Mouse (Mus musculus) lung, postnatal 0 days (tissue): ENCODE data around the gene Sox18. TPM values are rescaled to one million over a fixed set of nuclear protein-coding genes. Genes with fewer than 3 reads are reported as not detected.

Source experiments
- ATAC-seq: fragments of 200-750 bp; cut with Nextera tagmentation; 2 replicates; pipeline ENCODE4 v1.8.0; 2017; ENCODE audit warnings: moderate library complexity
- DNase-seq: peaks from one replicate; pipeline ENCODE4 v3.0.0-alpha.2; 2016; ENCODE audit warnings: low spot score
- H3K27ac ChIP-seq: fragments of 300-500 bp; sonication (generic); 2 replicates; pipeline ENCODE4 v1.5.1; 2014; ENCODE audit warnings: antibody characterized with exemption, mild to moderate bottlenecking, low read length, mixed read lengths
- H3K27me3 ChIP-seq: fragments of 300-500 bp; sonication (generic); replicated peaks from 2 replicates; pipeline ENCODE4 v1.6.1; 2014; ENCODE audit warnings: low read length, mixed read lengths; ENCODE audit not compliant: insufficient read depth
- H3K36me3 ChIP-seq: fragments of 300-500 bp; sonication (generic); 2 replicates; pipeline ENCODE4 v1.6.1; 2014; ENCODE audit warnings: low read length, mixed read lengths; ENCODE audit not compliant: insufficient read depth
- H3K4me1 ChIP-seq: fragments of 300-500 bp; sonication (generic); 2 replicates; pipeline ENCODE4 v1.6.1; 2014; ENCODE audit warnings: antibody characterized with exemption, low read depth, low read length, mixed read lengths; ENCODE audit not compliant: insufficient read depth
- H3K4me2 ChIP-seq: fragments of 300-500 bp; sonication (generic); replicated peaks from 2 replicates; pipeline ENCODE4 v1.6.1; 2014; ENCODE audit warnings: low read depth, mild to moderate bottlenecking, low read length, moderate library complexity, mixed read lengths
- H3K4me3 ChIP-seq: fragments of 300-500 bp; sonication (generic); 2 replicates; pipeline ENCODE4 v1.5.1; 2014; ENCODE audit warnings: low read depth, low read length
- H3K9ac ChIP-seq: fragments of 300-500 bp; sonication (generic); replicated peaks from 2 replicates; pipeline ENCODE4 v1.6.1; 2014; ENCODE audit warnings: low read depth, mild to moderate bottlenecking
- H3K9me3 ChIP-seq: fragments of 300-500 bp; sonication (generic); 2 replicates; pipeline ENCODE4 v1.6.1; 2016; ENCODE audit warnings: low read length, mixed read lengths
- CTCF ChIP-seq: IDR thresholded peaks from 2 replicates; pipeline ENCODE4 v1.5.1; 2016; ENCODE audit warnings: antibody characterized with exemption, mild to moderate bottlenecking
- EP300 ChIP-seq: IDR thresholded peaks from 2 replicates; pipeline ENCODE4 v1.6.1; 2016; ENCODE audit warnings: antibody characterized with exemption, mild to moderate bottlenecking, control low read depth
- WGBS: fragments of 180-500 bp; shearing (Covaris S2); extraction: QIAGEN DNeasy Blood & Tissue Kit; methylation state at CpG from one replicate; pipeline ENCODE4 v1.1.7; 2014; 5-methylcytosine and 5-hydroxymethylcytosine counted together
- polyA plus RNA-seq: library from polyadenylated mRNA; unstranded; fragments of >200 nt; fragmentation: Nextera tagmentation; extraction: Ambion mirVana; gene quantifications from 2 replicates; pipeline ENCODE4 v1.2.1, GENCODE M21; 2015

Gene Sox18
- polyA plus RNA-seq, 1 experiment from 2014 or later: 134 TPM

DNA sequence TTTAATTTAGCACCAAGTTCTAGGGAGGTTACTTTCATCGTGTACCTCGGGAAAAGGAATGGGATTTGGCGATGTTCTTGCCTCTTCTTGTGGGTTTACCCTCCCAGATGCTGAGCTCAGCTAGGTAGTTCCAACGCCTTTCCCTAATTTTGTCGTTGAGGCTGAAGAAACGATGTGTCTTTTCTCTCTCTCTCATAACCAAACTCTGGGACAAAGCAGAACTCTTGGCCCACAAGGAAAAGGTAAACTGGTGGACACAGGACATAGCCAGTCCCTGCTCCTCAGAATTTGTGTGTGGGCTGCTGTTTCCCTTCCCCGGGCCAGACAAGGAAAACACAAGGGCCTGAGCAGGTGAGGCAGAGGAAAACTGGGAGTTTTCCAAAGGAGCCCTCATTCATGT, 544 bp upstream of the Sox18 start:
- H3K9me3 ChIP-seq: no peaks in the 10 kb centered on the region
- H3K27me3 ChIP-seq: peaks cover 28% of the 10 kb centered on the region
- peak overlapping the region; percentile 57 for H3K4me2 ChIP-seq
- TF ChIP-seq EP300 (no peak), CTCF (no peak)
- ATAC-seq (no peak), DNase-seq (no peak)
- no peak overlapping the region for H3K4me3 ChIP-seq
- WGBS: 30% methylated on average over 7 of the region's 7 CpGs
- H3K9ac ChIP-seq: no peak overlapping the region
- no peaks in the 10 kb centered on the region for H3K36me3 ChIP-seq
- 0 out of 2 replicates have a peak overlapping the region, but pooled peaks have one; percentile 77 for H3K27ac ChIP-seq
- H3K4me1 ChIP-seq: peaks cover 13% of the 10 kb centered on the region; the same call in 1 of the 2 replicates

GRCm38 (mm10) chr2:181670913-181671311, 528 bp downstream of the Sox18 start:
- no peak for TF ChIP-seq CTCF
- no peak for TF ChIP-seq EP300
- Histone ChIP-seq H3K27me3 (peaks cover 28% of the 10 kb centered on the region), H3K36me3 (no peaks in the 10 kb centered on the region), H3K9me3 (no peaks in the 10 kb centered on the region), H3K9ac (peak overlapping the region; percentile 54), H3K4me2 (peak overlapping the region; percentile 57), H3K27ac (peak overlapping the region; percentile 77), H3K4me3 (peak overlapping the region; percentile 52), H3K4me1 (peaks cover 13% of the 10 kb centered on the region; the same call in 1 of the 2 replicates)
- 2% methylated on average over 40 of the region's 41 CpGs for WGBS
- DNase-seq: no peak
- ATAC-seq: no peak

- TF ChIP-seq EP300 (no peak), CTCF (peak; percentile 49)
- Histone ChIP-seq H3K9ac (peak overlapping the region; percentile 54), H3K36me3 (no peaks in the 10 kb centered on the region), H3K27me3 (peaks cover 28% of the 10 kb centered on the region), H3K4me3 (peak overlapping the region; percentile 52), H3K9me3 (no peaks in the 10 kb centered on the region), H3K4me1 (peaks cover 10% of the 10 kb centered on the region; the same call in 1 of the 2 replicates), H3K27ac (peak overlapping the region; percentile 77), H3K4me2 (peak overlapping the region; percentile 57)
- WGBS: 3% methylated on average over 47 of the region's 56 CpGs
- DNase-seq: no peak
- ATAC-seq: peak; percentile 18; the same call in 1 of the 2 replicates
Observed at GRCm38 (mm10) chr2:181670285-181670912, 1.0 kb downstream of the Sox18 start.

DNA sequence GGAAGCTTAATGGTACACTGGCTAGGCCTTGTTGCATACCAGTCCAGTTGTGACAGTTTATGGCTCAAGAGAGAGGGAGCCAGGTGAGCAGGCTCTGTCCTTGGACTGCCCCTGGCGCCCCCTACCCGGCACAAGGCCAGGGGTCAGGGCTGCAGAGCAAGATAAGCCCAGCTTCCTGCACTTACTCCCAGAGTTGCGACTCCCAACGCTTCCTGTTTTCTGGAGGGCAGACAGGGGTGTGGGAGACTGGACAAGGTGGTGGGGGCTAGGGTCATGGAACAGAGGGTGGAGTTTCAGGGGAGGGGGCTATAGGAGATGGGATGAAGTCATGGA, 8.2 kb downstream of the Sox18 start:
- DNase-seq (peak; percentile 61), ATAC-seq (peak; percentile 78)
- Histone ChIP-seq H3K9me3 (no peaks in the 10 kb centered on the region), H3K36me3 (no peaks in the 10 kb centered on the region), H3K4me1 (no peaks in the 10 kb centered on the region; the same call in 1 of the 2 replicates), H3K9ac (no peak overlapping the region), H3K4me3 (no peak overlapping the region), H3K27me3 (no peaks in the 10 kb centered on the region), H3K4me2 (no peak overlapping the region), H3K27ac (peak overlapping the region; percentile 82)
- WGBS: 5% methylated on average over 4 of the region's 4 CpGs
- TF ChIP-seq CTCF (peak; percentile 31), EP300 (peak; percentile 88)

GRCm38 (mm10) chr2:181662620-181663297, 8.7 kb downstream of the Sox18 start:
- Histone ChIP-seq H3K9me3 (no peaks in the 10 kb centered on the region), H3K27ac (peak overlapping the region; percentile 82), H3K9ac (no peak overlapping the region), H3K27me3 (no peaks in the 10 kb centered on the region), H3K36me3 (no peaks in the 10 kb centered on the region), H3K4me2 (no peak overlapping the region), H3K4me1 (no peaks in the 10 kb centered on the region; the same call in 1 of the 2 replicates), H3K4me3 (no peak overlapping the region)
- peak; percentile 29 for ATAC-seq
- TF ChIP-seq CTCF (no peak), EP300 (no peak)
- WGBS: 64% methylated on average over 3 of the region's 3 CpGs
- no peak for DNase-seq

DNA sequence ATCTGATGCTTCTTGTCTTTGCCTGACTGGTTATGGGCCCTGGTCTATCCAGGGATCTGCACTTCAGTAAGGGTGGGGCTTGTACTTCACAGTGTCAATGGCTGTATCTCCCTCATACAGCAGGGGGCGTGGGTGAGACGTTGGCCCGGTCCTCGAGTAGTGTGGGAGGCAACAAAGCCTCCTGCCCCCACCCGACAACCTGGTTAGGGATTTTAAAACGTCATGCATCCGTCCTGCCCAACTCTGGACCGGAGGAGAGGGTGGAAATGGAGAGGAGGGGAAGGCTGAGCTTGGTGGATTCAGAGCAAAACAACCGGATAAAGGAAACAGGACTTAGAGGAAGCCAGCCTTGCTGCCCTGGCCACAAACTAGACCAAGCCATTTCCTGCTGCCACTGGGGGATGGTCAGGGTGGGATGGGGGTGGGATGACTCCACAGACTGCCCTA, 11.8 kb downstream of the Sox18 start:
- no peak overlapping the region for H3K9ac ChIP-seq
- no peaks in the 10 kb centered on the region for H3K9me3 ChIP-seq
- peak; percentile 86 for TF ChIP-seq EP300
- TF ChIP-seq CTCF: peak; percentile 86
- 8% methylated on average over 9 of the region's 9 CpGs for WGBS
- ATAC-seq: peak; percentile 84
- no peaks in the 10 kb centered on the region for H3K27me3 ChIP-seq
- H3K36me3 ChIP-seq: peaks cover 19% of the 10 kb centered on the region; the same call in 1 of the 2 replicates
- H3K27ac ChIP-seq: peak overlapping the region; percentile 57; the same call in 1 of the 2 replicates
- no peak overlapping the region for H3K4me3 ChIP-seq
- no peaks in the 10 kb centered on the region; the same call in 1 of the 2 replicates for H3K4me1 ChIP-seq
- no peak overlapping the region for H3K4me2 ChIP-seq
- DNase-seq: peak; percentile 87
